Mouse (Mus musculus) hindbrain, embryonic 10.5 days (tissue): ENCODE results near the gene Nmnat1. TPM values are rescaled to one million over a fixed set of nuclear protein-coding genes. Genes with fewer than 3 reads are reported as not detected.
A peak's percentile ranks its signal among the peaks of the same experiment; 100 is the strongest.

ENCODE experiments used
- DNase-seq: peaks from one replicate; pipeline ENCODE4 v3.0.0-alpha.2; 2017; ENCODE audit warnings: low spot score
- H3K27ac ChIP-seq: fragments of 300-500 bp; sonication (generic); 2 replicates; pipeline ENCODE4 v1.5.1; 2016; ENCODE audit warnings: mild to moderate bottlenecking, moderate library complexity
- H3K27me3 ChIP-seq: fragments of 300-500 bp; sonication (generic); 2 replicates; pipeline ENCODE4 v1.6.1; 2016; ENCODE audit warnings: mild to moderate bottlenecking; ENCODE audit not compliant: poor library complexity, insufficient read depth, severe bottlenecking
- H3K36me3 ChIP-seq: fragments of 300-500 bp; sonication (generic); 2 replicates; pipeline ENCODE4 v1.6.1; 2016; ENCODE audit warnings: mild to moderate bottlenecking, moderate library complexity
- H3K4me1 ChIP-seq: fragments of 300-500 bp; sonication (generic); replicated peaks from 2 replicates; pipeline ENCODE4 v1.6.1; 2016; ENCODE audit warnings: mild to moderate bottlenecking
- H3K4me3 ChIP-seq: fragments of 300-500 bp; sonication (generic); 2 replicates; pipeline ENCODE4 v1.5.1; 2016; ENCODE audit warnings: mild to moderate bottlenecking, moderate library complexity
- H3K9me3 ChIP-seq: fragments of 300-500 bp; sonication (generic); 2 replicates; pipeline ENCODE4 v1.6.1; 2016; ENCODE audit warnings: mild to moderate bottlenecking, moderate library complexity
- WGBS: fragments of 180-500 bp; shearing (Covaris S2); methylation state at CpG from one replicate; pipeline ENCODE4 v1.1.7; 2016; 5-methylcytosine and 5-hydroxymethylcytosine counted together
- polyA plus RNA-seq: library from polyadenylated mRNA; unstranded; fragments of >200 nt; fragmentation: Nextera tagmentation; extraction: Ambion mirVana; gene quantifications from 2 replicates; pipeline ENCODE4 v1.2.1, GENCODE M21; 2016

Gene Nmnat1
- 17.0 TPM in 2 replicates for polyA plus RNA-seq

DNA sequence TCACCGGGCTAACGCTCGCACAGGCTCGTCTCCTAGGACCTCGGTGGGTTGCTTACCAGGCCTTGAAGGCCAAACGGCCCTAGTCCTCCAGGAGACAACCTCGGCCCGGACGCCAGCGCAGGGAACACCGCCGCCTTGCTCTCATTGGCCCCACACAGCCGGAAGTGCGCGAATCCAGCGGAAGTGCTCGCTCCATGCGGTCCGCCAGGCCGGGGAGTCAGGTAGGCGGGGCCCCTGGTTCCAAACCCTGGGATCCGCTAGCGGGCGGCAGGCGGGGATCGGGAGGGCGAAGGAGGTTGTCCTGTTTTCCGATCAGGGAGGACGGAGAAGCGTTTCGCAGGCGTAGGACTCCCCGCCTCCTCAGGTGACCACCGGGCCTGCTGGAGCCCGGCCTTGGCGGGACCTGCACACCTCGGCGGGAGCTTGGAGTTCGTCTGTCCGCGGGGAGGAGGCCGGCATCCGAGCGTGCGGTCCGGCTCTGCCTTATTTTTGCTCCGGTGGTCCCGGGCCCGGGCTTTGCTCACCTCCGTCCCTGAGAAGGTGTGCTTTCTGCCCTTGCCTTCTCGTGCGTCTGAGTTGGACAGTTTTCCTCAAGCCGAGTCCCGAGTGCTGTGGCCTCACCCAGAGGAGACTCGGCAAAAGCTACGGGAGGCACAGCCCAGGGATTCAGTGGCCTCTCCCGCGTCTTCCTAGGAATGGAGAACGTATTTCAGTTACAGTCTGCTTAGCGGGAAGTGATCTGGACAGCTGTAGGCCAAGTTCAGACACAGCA, at the start of gene Nmnat1, which contains the start of gene Lzic:
Gene Nmnat1, minus strand, starts transcription at position 150 of the 772 bp plus-strand sequence.
Gene Lzic, plus strand, starts transcription at position 177 of the 772 bp plus-strand sequence.
- Histone ChIP-seq H3K27ac (peak within 1 kb of the TSS; percentile 92), H3K36me3 (peaks cover 37% of the 10 kb centered on the region), H3K4me3 (peak within 1 kb of the TSS; percentile 75), H3K4me1 (peaks cover 30% of the 10 kb centered on the region), H3K27me3 (no peaks in the 10 kb centered on the region), H3K9me3 (no peaks in the 10 kb centered on the region)
- under 1% methylated on average over 60 of the region's 60 CpGs for WGBS
- DNase-seq: peak; percentile 97

GRCm38 (mm10) chr4:149529691-149530090, 44.7 kb upstream of the Nmnat1 start:
- peaks cover 34% of the 10 kb centered on the region for H3K4me1 ChIP-seq
- WGBS: 74% methylated on average over 6 of the region's 6 CpGs
- H3K36me3 ChIP-seq: peaks cover 7% of the 10 kb centered on the region; the same call in 1 of the 2 replicates
- H3K4me3 ChIP-seq: no peak overlapping the region
- H3K27ac ChIP-seq: peak overlapping the region; percentile 35; the same call in 1 of the 2 replicates
- H3K9me3 ChIP-seq: no peaks in the 10 kb centered on the region
- H3K27me3 ChIP-seq: no peaks in the 10 kb centered on the region
- DNase-seq: no peak

GRCm38 (mm10) chr4:149527621-149528354, 42.8 kb upstream of the Nmnat1 start:
- Histone ChIP-seq H3K9me3 (no peaks in the 10 kb centered on the region), H3K4me1 (peaks cover 50% of the 10 kb centered on the region), H3K36me3 (peaks cover 7% of the 10 kb centered on the region), H3K27me3 (no peaks in the 10 kb centered on the region), H3K4me3 (no peak overlapping the region), H3K27ac (no peak overlapping the region)
- WGBS: 84% methylated on average over 15 of the region's 15 CpGs
- DNase-seq: no peak

DNA sequence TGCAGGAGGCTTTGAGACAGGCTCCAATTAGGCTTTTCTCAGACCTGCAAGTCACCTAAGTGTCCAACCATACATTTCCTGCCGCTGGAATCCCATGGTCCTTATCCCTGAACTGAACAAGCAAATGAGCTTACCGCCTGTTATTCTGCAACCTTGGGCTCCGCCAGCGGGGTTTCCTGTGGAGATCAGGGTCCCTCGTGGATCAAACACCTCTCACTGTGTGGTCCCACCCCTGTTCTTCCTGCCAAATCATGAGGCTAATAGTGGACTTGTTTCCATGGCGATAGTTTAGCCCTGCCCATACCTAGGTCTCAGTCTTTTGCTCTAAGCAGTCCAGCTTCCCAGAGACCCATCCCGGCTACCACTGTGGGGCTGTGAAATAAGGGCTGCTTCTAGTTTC, 41.3 kb upstream of the Nmnat1 start:
- Histone ChIP-seq H3K36me3 (peaks cover 3% of the 10 kb centered on the region), H3K9me3 (no peaks in the 10 kb centered on the region), H3K4me1 (peaks cover 52% of the 10 kb centered on the region), H3K4me3 (no peak overlapping the region), H3K27me3 (no peaks in the 10 kb centered on the region), H3K27ac (no peak overlapping the region)
- WGBS: 54% methylated on average over 7 of the region's 7 CpGs
- DNase-seq: no peak

DNA sequence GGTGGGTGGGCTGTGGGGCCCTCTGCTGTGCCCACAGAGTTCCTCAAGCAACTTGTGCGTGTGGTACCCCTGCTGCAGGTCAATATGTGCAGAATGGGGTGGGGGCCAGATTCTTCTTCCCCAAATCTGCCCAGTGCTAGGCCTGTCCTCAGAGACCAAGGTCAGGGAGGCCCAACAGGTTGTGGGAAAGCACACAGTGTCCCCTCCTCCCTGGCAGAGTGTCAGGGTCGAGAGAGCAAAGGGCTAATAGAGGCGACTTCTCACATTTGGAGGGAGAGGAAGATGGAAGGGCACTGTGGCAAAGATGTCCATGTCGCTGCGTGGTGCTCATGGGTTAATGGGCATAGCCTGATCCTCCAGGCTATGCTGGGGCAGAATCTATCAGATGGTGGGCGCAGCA, 40.8 kb upstream of the Nmnat1 start:
- no peak overlapping the region for H3K27ac ChIP-seq
- H3K9me3 ChIP-seq: no peaks in the 10 kb centered on the region
- H3K4me1 ChIP-seq: peaks cover 57% of the 10 kb centered on the region
- no peak for DNase-seq
- WGBS: 78% methylated on average over 6 of the region's 6 CpGs
- H3K27me3 ChIP-seq: no peaks in the 10 kb centered on the region
- H3K4me3 ChIP-seq: no peak overlapping the region
- H3K36me3 ChIP-seq: peaks cover 3% of the 10 kb centered on the region

DNA sequence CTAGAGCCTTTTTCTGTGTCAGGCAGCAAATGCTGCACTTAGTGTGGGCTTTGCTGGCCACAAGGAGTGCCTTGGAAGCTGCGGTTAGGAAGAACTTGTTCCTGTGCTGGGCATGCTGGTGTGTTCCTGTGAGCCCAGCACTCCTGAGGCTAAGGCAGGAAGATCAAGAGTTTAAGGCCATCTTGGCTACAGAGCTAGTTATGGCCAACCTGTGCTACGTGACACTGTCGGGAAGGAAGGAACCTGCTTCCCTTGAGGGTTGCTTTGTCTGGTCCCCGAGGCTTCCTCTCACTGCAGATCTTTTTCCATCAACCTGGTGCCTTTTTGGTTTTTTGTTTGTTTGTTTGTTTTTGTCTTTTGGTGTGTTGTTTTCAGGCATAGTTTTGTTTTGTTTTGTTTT, 40.2 kb upstream of the Nmnat1 start:
- 0 out of 2 replicates have a peak overlapping the region, but pooled peaks have one; percentile 18 for H3K27ac ChIP-seq
- no peak overlapping the region for H3K4me3 ChIP-seq
- H3K27me3 ChIP-seq: no peaks in the 10 kb centered on the region
- DNase-seq: no peak
- peaks cover 64% of the 10 kb centered on the region for H3K4me1 ChIP-seq
- H3K36me3 ChIP-seq: peaks cover 3% of the 10 kb centered on the region
- no peaks in the 10 kb centered on the region for H3K9me3 ChIP-seq
- WGBS: 91% methylated on average over 4 of the region's 4 CpGs

- 79% methylated on average over 6 of the region's 6 CpGs for WGBS
- Histone ChIP-seq H3K4me1 (peaks cover 63% of the 10 kb centered on the region), H3K9me3 (no peaks in the 10 kb centered on the region), H3K4me3 (no peak overlapping the region), H3K36me3 (peaks cover 3% of the 10 kb centered on the region), H3K27me3 (no peaks in the 10 kb centered on the region), H3K27ac (no peak overlapping the region)
- DNase-seq: no peak
Measured at GRCm38 (mm10) chr4:149523961-149524360, 39.0 kb upstream of the Nmnat1 start.

DNA sequence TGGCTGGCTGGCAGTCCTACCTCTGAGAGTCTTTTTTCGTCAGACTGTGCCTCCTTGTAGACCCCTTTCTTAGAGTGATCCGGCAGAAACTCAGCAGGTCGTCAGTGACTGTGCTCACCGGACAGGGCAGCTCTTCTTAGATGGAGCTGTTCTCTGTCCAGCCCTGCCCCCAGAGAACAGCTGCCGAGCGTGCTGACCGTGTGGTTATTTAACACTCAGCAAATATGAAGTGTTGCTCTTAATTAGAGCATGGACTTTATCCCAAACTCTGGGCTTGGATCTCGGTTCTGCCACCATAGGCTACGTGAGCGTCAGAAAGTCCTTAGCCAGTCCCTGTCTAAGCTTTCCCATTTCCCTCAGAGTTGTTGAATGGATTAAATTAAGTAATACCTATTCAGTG, 36.3 kb upstream of the Nmnat1 start:
- no peaks in the 10 kb centered on the region for H3K9me3 ChIP-seq
- peaks cover 3% of the 10 kb centered on the region for H3K36me3 ChIP-seq
- no peak overlapping the region for H3K27ac ChIP-seq
- no peak overlapping the region for H3K4me3 ChIP-seq
- no peaks in the 10 kb centered on the region for H3K27me3 ChIP-seq
- H3K4me1 ChIP-seq: peaks cover 68% of the 10 kb centered on the region
- no peak for DNase-seq
- WGBS: 70% methylated on average over 10 of the region's 10 CpGs

- Histone ChIP-seq H3K27me3 (no peaks in the 10 kb centered on the region), H3K27ac (peak overlapping the region; percentile 92), H3K4me3 (peak overlapping the region; percentile 84), H3K4me1 (peaks cover 46% of the 10 kb centered on the region), H3K9me3 (no peaks in the 10 kb centered on the region), H3K36me3 (peaks cover 2% of the 10 kb centered on the region; the same call in 1 of the 2 replicates)
- WGBS: 5% methylated on average over 52 of the region's 52 CpGs
- DNase-seq: peak; percentile 41
Measured at GRCm38 (mm10) chr4:149518351-149519220, 33.6 kb upstream of the Nmnat1 start.

DNA sequence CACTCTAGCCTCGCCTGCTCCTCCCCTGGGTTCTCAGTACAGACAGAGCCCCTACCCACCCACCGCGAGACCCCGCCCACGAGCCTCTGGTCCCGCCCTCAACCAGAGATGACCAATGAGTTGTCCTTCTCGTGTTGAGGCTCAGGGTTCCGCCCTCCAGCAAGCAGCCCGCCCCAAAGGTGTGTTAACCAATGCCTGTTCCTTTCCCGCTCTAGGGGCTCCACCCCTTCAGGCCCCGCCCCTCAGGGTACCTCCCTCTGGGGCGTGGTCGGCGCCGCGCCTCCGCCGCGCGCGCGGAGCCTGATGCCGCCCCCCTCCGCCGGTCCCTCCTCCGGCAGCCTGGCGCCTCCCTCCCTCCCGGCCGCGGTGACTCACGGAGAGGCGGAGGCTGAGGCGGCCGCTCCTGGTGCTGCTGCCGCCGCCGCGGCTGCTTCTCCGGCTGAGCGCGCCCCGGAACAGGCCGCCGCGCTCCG, 32.9 kb upstream of the Nmnat1 start, which contains the start of gene Ctnnbip1:
Gene Ctnnbip1, plus strand, starts transcription at position 369 of the 473 bp plus-strand sequence.
- no peaks in the 10 kb centered on the region for H3K27me3 ChIP-seq
- peak within 1 kb of the TSS; percentile 84 for H3K4me3 ChIP-seq
- peak within 1 kb of the TSS; percentile 92 for H3K27ac ChIP-seq
- H3K36me3 ChIP-seq: no peaks in the 10 kb centered on the region
- DNase-seq: peak; percentile 98
- WGBS: under 1% methylated on average over 45 of the region's 46 CpGs
- H3K4me1 ChIP-seq: peaks cover 40% of the 10 kb centered on the region
- no peaks in the 10 kb centered on the region for H3K9me3 ChIP-seq

DNA sequence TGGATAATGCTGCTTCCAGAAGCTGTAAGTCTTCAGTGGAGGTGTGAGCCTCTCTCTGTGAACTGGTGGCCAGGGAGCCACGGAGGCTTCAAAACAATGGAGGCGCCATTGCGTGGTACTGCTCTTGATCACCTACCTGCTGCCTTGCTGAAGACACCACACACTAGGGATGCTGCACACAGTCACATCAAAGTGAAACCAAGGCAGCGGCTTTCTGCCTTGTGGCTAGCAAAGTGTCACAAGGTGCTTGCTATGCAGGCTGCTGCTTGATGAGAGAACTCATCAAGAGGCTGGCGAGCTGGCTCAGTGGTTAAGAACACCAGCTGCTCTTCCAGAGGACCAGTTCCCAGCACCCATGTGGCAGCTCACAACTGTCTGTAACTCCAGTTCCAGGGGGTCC, 30.7 kb upstream of the Nmnat1 start:
- Histone ChIP-seq H3K27me3 (no peaks in the 10 kb centered on the region), H3K9me3 (no peaks in the 10 kb centered on the region), H3K4me1 (peaks cover 30% of the 10 kb centered on the region), H3K27ac (no peak overlapping the region), H3K4me3 (no peak overlapping the region), H3K36me3 (no peaks in the 10 kb centered on the region)
- no peak for DNase-seq
- 88% methylated on average over 5 of the region's 5 CpGs for WGBS

DNA sequence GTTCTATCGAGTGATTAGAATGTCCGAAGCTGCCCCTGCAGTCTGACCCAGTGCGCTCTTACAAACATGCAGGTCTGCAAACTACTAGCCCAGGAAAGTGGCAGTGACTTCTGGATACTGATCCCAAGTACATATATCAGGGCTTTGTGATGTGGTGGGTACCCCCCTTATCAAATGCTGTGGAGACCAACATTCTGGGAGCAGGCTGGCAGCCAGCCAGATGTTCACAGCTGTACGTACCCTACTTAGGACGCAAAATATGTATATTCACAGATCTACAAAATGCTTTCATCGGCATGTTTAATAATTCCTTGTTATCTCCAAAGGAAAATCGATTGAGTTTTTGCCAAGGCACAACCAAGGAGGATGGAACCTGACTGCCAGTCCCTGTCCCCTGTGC, 27.1 kb upstream of the Nmnat1 start:
- H3K27ac ChIP-seq: no peak overlapping the region
- no peaks in the 10 kb centered on the region for H3K36me3 ChIP-seq
- H3K4me1 ChIP-seq: no peaks in the 10 kb centered on the region
- 0 out of 2 replicates have a peak, but pooled peaks cover 3% of the 10 kb centered on the region for H3K9me3 ChIP-seq
- no peaks in the 10 kb centered on the region for H3K27me3 ChIP-seq
- DNase-seq: no peak
- no peak overlapping the region for H3K4me3 ChIP-seq
- WGBS: 92% methylated on average over 7 of the region's 7 CpGs
